Mouse (Mus musculus): Measurements from ENCODE around the gene P4htm.
"Not testable (repeated sequence)": the region's sequence is repeated elsewhere in the genome, so short reads cannot be mapped to it uniquely, and the experiment has no call there.

The P4htm gene

GRCm38 (mm10) chr9:108596998-108597764 is at the start of gene P4htm:
Gene P4htm (minus strand): TSS chr9:108597667.
- no peak for DNase-seq (ENCODE audit: low spot score)

GRCm38 (mm10) chr9:108639825-108640224 is 42.4 kb upstream of the P4htm start:
- DNase-seq (ENCODE audit: low spot score) = no peak

- DNase-seq (ENCODE audit: low spot score) = no peak
These were observed 37.9 kb upstream of the P4htm start for GRCm38 (mm10) chr9:108635415-108635814.

- DNase-seq (ENCODE audit: low spot score) = no peak
These were observed 36.4 kb upstream of the P4htm start for GRCm38 (mm10) chr9:108633846-108634245.

- DNase-seq (ENCODE audit: low spot score) = no peak
These were observed 34.9 kb upstream of the P4htm start for GRCm38 (mm10) chr9:108632375-108632774.

- DNase-seq (ENCODE audit: low spot score) = no peak
These were observed 34.3 kb upstream of the P4htm start for GRCm38 (mm10) chr9:108631631-108632256.

GRCm38 (mm10) chr9:108630683-108631082 is 33.2 kb upstream of the P4htm start:
- DNase-seq (ENCODE audit: low spot score) = no peak

- DNase-seq (ENCODE audit: low spot score) = no peak
These were observed 30.7 kb upstream of the P4htm start for GRCm38 (mm10) chr9:108628141-108628540.

GRCm38 (mm10) chr9:108626498-108626897 is 29.0 kb upstream of the P4htm start:
- DNase-seq (ENCODE audit: low spot score) = no peak

GRCm38 (mm10) chr9:108617301-108617700 is 19.8 kb upstream of the P4htm start:
- DNase-seq (ENCODE audit: low spot score) = no peak

GRCm38 (mm10) chr9:108611488-108611887 is 14.0 kb upstream of the P4htm start:
- no peak for DNase-seq (ENCODE audit: low spot score)

- DNase-seq (ENCODE audit: low spot score) = no peak
These were observed 11.4 kb upstream of the P4htm start for GRCm38 (mm10) chr9:108608889-108609288.

GRCm38 (mm10) chr9:108607929-108608328 is 10.5 kb upstream of the P4htm start:
- not testable (repeated sequence) for DNase-seq (ENCODE audit: low spot score)

GRCm38 (mm10) chr9:108601986-108602385 is 4.5 kb upstream of the P4htm start:
- no peak for DNase-seq (ENCODE audit: low spot score)

GRCm38 (mm10) chr9:108600011-108600410 is 2.5 kb upstream of the P4htm start:
- DNase-seq (ENCODE audit: low spot score) = no peak

GRCm38 (mm10) chr9:108599021-108599566 is 1.6 kb upstream of the P4htm start:
- no peak for DNase-seq (ENCODE audit: low spot score)

GRCm38 (mm10) chr9:108594354-108594753 is 3.1 kb downstream of the P4htm start:
- no peak for DNase-seq (ENCODE audit: low spot score)

- DNase-seq (ENCODE audit: low spot score) = no peak
These were observed 6.0 kb downstream of the P4htm start for GRCm38 (mm10) chr9:108591462-108591861.

- DNase-seq (ENCODE audit: low spot score) = no peak
These were observed 8.2 kb downstream of the P4htm start for GRCm38 (mm10) chr9:108589229-108589628.

GRCm38 (mm10) chr9:108587571-108588180 is 9.8 kb downstream of the P4htm start:
- DNase-seq (ENCODE audit: low spot score) = no peak

GRCm38 (mm10) chr9:108579344-108579690 is 18.1 kb downstream of the P4htm start:
- DNase-seq (ENCODE audit: low spot score) = no peak

GRCm38 (mm10) chr9:108578545-108579343 is 18.7 kb downstream of the P4htm start, which contains the start of gene Wdr6:
Gene Wdr6 (minus strand): TSS chr9:108578739.
- peak; percentile 73 for DNase-seq (ENCODE audit: low spot score)
